Mouse (Mus musculus): ENCODE results near the gene Magohb.

DNA sequence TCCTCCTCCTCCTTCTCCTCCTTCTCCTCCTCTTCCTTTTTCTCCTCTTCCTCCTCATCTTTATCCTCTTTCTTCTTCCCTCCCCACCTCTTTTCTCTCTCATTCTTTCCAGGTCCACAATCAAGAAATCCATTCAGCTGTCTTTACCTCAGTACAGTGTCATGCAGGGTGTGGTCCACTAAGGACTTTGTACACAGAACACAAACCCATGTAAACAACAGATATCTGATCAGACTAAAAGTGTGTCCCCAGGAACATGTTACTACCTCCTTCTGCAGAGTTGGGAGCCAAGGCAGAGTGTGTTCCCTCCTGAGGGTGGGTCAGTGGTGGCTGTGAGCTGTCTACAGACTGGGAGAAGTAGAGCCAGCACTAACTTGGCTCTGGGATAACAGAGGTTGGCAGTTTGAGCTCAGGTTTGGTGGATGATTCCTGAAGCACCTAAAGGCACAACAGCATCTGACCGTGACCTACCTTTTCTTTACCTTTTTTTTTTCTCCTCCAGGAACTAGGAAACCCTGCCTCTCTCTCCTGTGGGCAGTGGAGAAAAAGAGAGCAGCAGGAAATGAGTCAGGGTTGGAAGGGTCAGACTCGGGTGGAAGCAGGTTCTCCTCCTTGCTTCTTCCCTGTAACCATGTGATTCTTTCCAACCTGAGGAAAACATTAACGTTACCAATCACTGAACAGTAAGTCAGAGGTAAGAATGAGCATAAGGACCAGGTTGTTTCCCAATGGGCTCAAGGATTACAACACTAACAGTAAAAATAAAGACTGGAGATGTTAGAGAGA, 29.0 kb upstream of the Magohb start:
- TF ChIP-seq CTCF (IDR thresholded peaks at IDR 0.05; ENCODE audit: low read depth), result no peak
- TF ChIP-seq EP300 (IDR thresholded peaks at IDR 0.05; ENCODE audit: low read depth), result no peak
